Mouse (Mus musculus): Measurements from ENCODE around the gene Lat. TPM values are rescaled to one million over a fixed set of nuclear protein-coding genes. Genes with fewer than 3 reads are reported as not detected.

Lat gene
- polyA plus RNA-seq, 1 experiment from 2014 or later = 4.5 TPM

- WGBS = 70% methylated on average over 5 of the region's 5 CpGs
- H3K9ac ChIP-seq (ENCODE audit: low read length) = no peak overlapping the region
These were observed 5.6 kb upstream of the Lat start for GRCm38 (mm10) chr7:126375012-126375411.

DNA sequence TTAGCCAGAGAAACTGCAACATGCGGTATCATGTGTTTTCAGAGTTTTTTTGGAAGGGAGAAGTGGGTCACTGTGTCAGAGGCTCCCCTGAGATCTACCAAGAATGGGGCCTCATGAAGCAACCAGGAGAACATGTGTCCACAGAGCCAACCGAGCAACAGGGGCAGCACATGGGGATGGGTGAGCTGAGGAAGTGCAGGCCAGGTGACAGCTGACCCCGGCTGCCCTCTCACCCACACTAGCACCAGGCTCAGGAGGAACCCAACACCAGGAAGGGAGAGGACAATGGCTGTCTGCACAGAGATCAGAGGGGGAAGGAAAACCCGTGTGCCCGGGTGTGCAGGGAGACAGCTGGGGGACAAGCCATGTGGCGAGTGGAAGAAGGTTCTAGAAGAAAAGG, 5.2 kb upstream of the Lat start:
- no peak for ATAC-seq (ENCODE audit: low read depth)
- H3K4me1 ChIP-seq (replicated peaks; ENCODE audit: control insufficient read depth, insufficient read depth, low read length) = peaks cover 17% of the 10 kb centered on the region
- no peak overlapping the region for H3K4me3 ChIP-seq (ENCODE audit: low read length)
- H3K36me3 ChIP-seq (ENCODE audit: control insufficient read depth, insufficient read depth, low read length) = peaks cover 9% of the 10 kb centered on the region; the same call in 1 of the 2 replicates
- H3K27ac ChIP-seq (ENCODE audit: low read length) = no peak overlapping the region
- H3K9me3 ChIP-seq (ENCODE audit: control insufficient read depth, low read length) = no peaks in the 10 kb centered on the region
- no peak overlapping the region for H3K9ac ChIP-seq (ENCODE audit: low read length)
- no peaks in the 10 kb centered on the region for H3K27me3 ChIP-seq (ENCODE audit: control insufficient read depth, insufficient read depth, low read depth, low read length)
- no peak overlapping the region for H3K4me2 ChIP-seq (ENCODE audit: low read depth, low read length)
- 69% methylated on average over 6 of the region's 6 CpGs for WGBS

More at GRCm38 (mm10) chr7:126375012-126375411, 5.6 kb upstream of the Lat start:
- Histone ChIP-seq H3K27ac (ENCODE audit: low read length) (no peak overlapping the region), H3K4me3 (ENCODE audit: low read length) (no peak overlapping the region), H3K4me1 (replicated peaks; ENCODE audit: control insufficient read depth, insufficient read depth, low read length) (peaks cover 17% of the 10 kb centered on the region), H3K27me3 (ENCODE audit: control insufficient read depth, insufficient read depth, low read depth, low read length) (no peaks in the 10 kb centered on the region), H3K9me3 (ENCODE audit: control insufficient read depth, low read length) (no peaks in the 10 kb centered on the region), H3K36me3 (ENCODE audit: control insufficient read depth, insufficient read depth, low read length) (peaks cover 8% of the 10 kb centered on the region; the same call in 1 of the 2 replicates), H3K4me2 (ENCODE audit: low read depth, low read length) (no peak overlapping the region)
- ATAC-seq (ENCODE audit: low read depth) = no peak

DNA sequence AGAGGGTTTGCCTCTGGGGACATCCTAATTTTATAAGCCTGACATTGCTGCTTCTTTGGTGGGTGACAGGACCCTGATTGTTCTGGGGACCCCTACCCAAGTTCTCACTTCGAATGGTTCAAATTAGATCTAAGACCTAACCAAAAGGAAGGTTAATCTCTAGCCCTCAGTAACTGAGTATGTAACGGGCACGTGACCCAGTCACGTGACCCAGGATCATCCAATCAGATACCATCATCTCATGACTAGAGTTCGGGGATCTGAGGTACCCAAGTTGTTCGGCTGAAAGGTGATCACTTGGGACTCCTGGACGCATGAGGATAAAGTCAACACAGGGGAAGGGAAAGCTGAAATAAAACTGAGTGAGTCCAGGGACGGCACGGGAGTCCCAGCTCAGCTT, 3.6 kb upstream of the Lat start:
- H3K27ac ChIP-seq (ENCODE audit: low read length) = no peak overlapping the region
- H3K4me1 ChIP-seq (replicated peaks; ENCODE audit: control insufficient read depth, insufficient read depth, low read length) = peaks cover 12% of the 10 kb centered on the region
- no peak for ATAC-seq (ENCODE audit: low read depth)
- WGBS = 80% methylated on average over 9 of the region's 9 CpGs
- H3K9me3 ChIP-seq (ENCODE audit: control insufficient read depth, low read length) = no peaks in the 10 kb centered on the region
- H3K36me3 ChIP-seq (ENCODE audit: control insufficient read depth, insufficient read depth, low read length) = peaks cover 9% of the 10 kb centered on the region; the same call in 1 of the 2 replicates
- H3K9ac ChIP-seq (ENCODE audit: low read length) = no peak overlapping the region
- no peaks in the 10 kb centered on the region for H3K27me3 ChIP-seq (ENCODE audit: control insufficient read depth, insufficient read depth, low read depth, low read length)
- H3K4me2 ChIP-seq (ENCODE audit: low read depth, low read length) = no peak overlapping the region
- H3K4me3 ChIP-seq (ENCODE audit: low read length) = no peak overlapping the region

DNA sequence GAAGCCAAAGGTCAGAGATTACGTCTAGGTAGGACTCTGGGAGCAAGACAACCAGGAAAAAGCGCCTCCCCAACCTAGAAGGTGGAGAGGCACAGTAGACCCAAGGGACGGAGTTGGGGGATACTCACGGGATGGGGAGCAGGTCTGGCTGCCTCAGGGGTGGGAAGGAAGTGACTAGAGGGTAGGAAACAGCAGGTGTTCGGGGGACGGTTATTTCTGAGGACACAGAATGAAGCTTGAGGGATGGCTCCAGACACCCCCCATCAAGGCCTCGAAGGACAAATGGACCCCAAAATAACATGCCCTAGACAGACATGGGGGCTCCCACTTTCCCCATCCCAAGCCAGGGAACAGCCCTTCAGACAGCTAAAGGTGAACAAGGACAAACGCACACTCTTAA, 1.0 kb downstream of the Lat start:
- Histone ChIP-seq H3K36me3 (ENCODE audit: control insufficient read depth, insufficient read depth, low read length) (peaks cover 9% of the 10 kb centered on the region; the same call in 1 of the 2 replicates), H3K4me3 (ENCODE audit: low read length) (no peak overlapping the region), H3K9me3 (ENCODE audit: control insufficient read depth, low read length) (no peaks in the 10 kb centered on the region), H3K27ac (ENCODE audit: low read length) (no peak overlapping the region), H3K4me1 (replicated peaks; ENCODE audit: control insufficient read depth, insufficient read depth, low read length) (no peaks in the 10 kb centered on the region), H3K9ac (ENCODE audit: low read length) (no peak overlapping the region), H3K27me3 (ENCODE audit: control insufficient read depth, insufficient read depth, low read depth, low read length) (no peaks in the 10 kb centered on the region), H3K4me2 (ENCODE audit: low read depth, low read length) (no peak overlapping the region)
- 83% methylated on average over 8 of the region's 8 CpGs for WGBS
- ATAC-seq (ENCODE audit: low read depth) = no peak

DNA sequence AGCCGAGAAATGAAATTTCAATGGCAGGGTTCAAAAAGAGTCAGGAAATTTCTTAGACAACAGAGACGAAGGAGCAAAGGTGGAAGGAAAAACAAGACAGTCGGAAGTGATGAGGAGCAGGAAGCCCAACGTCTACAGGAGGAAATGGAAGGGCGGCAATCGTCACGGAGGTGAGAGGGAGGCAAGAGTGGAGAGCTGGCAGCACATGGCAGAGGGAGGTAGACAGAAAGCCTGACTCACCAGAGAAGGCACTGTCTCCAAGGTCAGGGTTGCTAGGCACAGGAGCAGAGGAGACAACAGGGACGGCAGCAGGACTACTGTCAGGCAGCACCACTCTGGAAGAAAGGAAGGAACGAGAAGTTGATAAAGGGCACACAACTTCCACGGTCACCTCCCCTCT, 1.7 kb downstream of the Lat start:
- Histone ChIP-seq H3K9me3 (ENCODE audit: control insufficient read depth, low read length) (no peaks in the 10 kb centered on the region), H3K4me1 (replicated peaks; ENCODE audit: control insufficient read depth, insufficient read depth, low read length) (no peaks in the 10 kb centered on the region), H3K36me3 (ENCODE audit: control insufficient read depth, insufficient read depth, low read length) (peaks cover 9% of the 10 kb centered on the region; the same call in 1 of the 2 replicates), H3K27me3 (ENCODE audit: control insufficient read depth, insufficient read depth, low read depth, low read length) (no peaks in the 10 kb centered on the region), H3K9ac (ENCODE audit: low read length) (no peak overlapping the region), H3K4me2 (ENCODE audit: low read depth, low read length) (no peak overlapping the region), H3K4me3 (ENCODE audit: low read length) (no peak overlapping the region), H3K27ac (ENCODE audit: low read length) (no peak overlapping the region)
- ATAC-seq (ENCODE audit: low read depth) = no peak
- 78% methylated on average over 10 of the region's 10 CpGs for WGBS

DNA sequence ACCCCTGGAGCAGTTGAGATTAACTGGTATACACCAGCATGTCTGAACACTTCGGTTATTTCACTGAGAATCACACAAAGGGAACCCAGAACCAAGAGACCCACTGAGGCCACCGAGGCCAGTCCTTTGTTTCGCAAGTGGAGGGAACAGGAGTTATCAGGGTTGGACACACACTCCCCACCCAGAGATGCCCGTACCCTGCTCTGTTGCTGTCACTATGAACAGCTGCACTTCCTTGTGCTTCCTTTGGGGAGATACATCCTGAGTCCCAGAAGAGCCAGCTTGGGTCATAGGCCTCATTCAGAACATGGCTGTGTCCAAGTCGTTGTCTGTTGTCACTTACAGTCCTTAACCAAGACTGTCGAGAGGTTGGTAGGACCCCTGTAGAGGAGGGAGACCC, 6.3 kb downstream of the Lat start:
- Histone ChIP-seq H3K36me3 (ENCODE audit: control insufficient read depth, insufficient read depth, low read length) (no peaks in the 10 kb centered on the region), H3K4me1 (replicated peaks; ENCODE audit: control insufficient read depth, insufficient read depth, low read length) (no peaks in the 10 kb centered on the region), H3K27me3 (ENCODE audit: control insufficient read depth, insufficient read depth, low read depth, low read length) (no peaks in the 10 kb centered on the region), H3K9me3 (ENCODE audit: control insufficient read depth, low read length) (no peaks in the 10 kb centered on the region), H3K27ac (ENCODE audit: low read length) (no peak overlapping the region), H3K4me2 (ENCODE audit: low read depth, low read length) (no peak overlapping the region), H3K4me3 (ENCODE audit: low read length) (no peak overlapping the region), H3K9ac (ENCODE audit: low read length) (no peak overlapping the region)
- WGBS = 73% methylated on average over 6 of the region's 6 CpGs
- ATAC-seq (ENCODE audit: low read depth) = no peak

DNA sequence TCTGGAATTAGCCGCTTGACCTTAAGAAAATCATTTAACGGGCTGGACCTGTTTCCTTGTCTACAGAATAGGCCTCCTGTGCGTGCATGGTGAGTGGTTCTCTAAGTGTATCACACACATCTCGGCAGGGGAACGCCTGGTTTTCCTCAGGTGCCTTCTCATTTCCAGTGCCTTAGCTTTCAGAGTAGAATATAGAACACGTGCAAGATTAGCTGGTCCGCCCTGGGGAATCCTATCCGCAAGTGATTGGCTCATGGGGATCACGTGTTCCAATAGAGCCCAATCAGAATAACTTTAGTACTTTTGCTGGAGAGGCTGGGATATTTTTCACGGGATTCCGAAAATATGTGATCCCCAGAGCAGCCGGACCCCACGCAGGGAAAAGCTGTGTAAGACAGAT, 10.3 kb downstream of the Lat start:
- no peaks in the 10 kb centered on the region for H3K4me1 ChIP-seq (replicated peaks; ENCODE audit: control insufficient read depth, insufficient read depth, low read length)
- no peaks in the 10 kb centered on the region for H3K27me3 ChIP-seq (ENCODE audit: control insufficient read depth, insufficient read depth, low read depth, low read length)
- H3K9ac ChIP-seq (ENCODE audit: low read length) = no peak overlapping the region
- no peak overlapping the region; the same call in 1 of the 2 replicates for H3K4me2 ChIP-seq (ENCODE audit: low read depth, low read length)
- H3K9me3 ChIP-seq (ENCODE audit: control insufficient read depth, low read length) = no peaks in the 10 kb centered on the region
- WGBS = 69% methylated on average over 13 of the region's 13 CpGs
- no peak overlapping the region for H3K4me3 ChIP-seq (ENCODE audit: low read length)
- no peak overlapping the region for H3K27ac ChIP-seq (ENCODE audit: low read length)
- no peak for ATAC-seq (ENCODE audit: low read depth)
- no peaks in the 10 kb centered on the region for H3K36me3 ChIP-seq (ENCODE audit: control insufficient read depth, insufficient read depth, low read length)

GRCm38 (mm10) chr7:126358413-126358812, 11.0 kb downstream of the Lat start:
- H3K4me3 ChIP-seq (ENCODE audit: low read length) = no peak overlapping the region
- no peak overlapping the region for H3K9ac ChIP-seq (ENCODE audit: low read length)
- ATAC-seq (ENCODE audit: low read depth) = no peak
- no peaks in the 10 kb centered on the region for H3K9me3 ChIP-seq (ENCODE audit: control insufficient read depth, low read length)
- no peaks in the 10 kb centered on the region for H3K27me3 ChIP-seq (ENCODE audit: control insufficient read depth, insufficient read depth, low read depth, low read length)
- no peak overlapping the region for H3K27ac ChIP-seq (ENCODE audit: low read length)
- no peaks in the 10 kb centered on the region for H3K36me3 ChIP-seq (ENCODE audit: control insufficient read depth, insufficient read depth, low read length)
- WGBS = 89% methylated on average over 9 of the region's 9 CpGs
- H3K4me2 ChIP-seq (ENCODE audit: low read depth, low read length) = no peak overlapping the region
- no peaks in the 10 kb centered on the region for H3K4me1 ChIP-seq (replicated peaks; ENCODE audit: control insufficient read depth, insufficient read depth, low read length)

GRCm38 (mm10) chr7:126357838-126358237, 11.5 kb downstream of the Lat start:
- Histone ChIP-seq H3K9ac (ENCODE audit: low read length) (no peak overlapping the region), H3K27ac (ENCODE audit: low read length) (no peak overlapping the region), H3K9me3 (ENCODE audit: control insufficient read depth, low read length) (no peaks in the 10 kb centered on the region), H3K27me3 (ENCODE audit: control insufficient read depth, insufficient read depth, low read depth, low read length) (no peaks in the 10 kb centered on the region), H3K4me3 (ENCODE audit: low read length) (no peak overlapping the region), H3K36me3 (ENCODE audit: control insufficient read depth, insufficient read depth, low read length) (no peaks in the 10 kb centered on the region), H3K4me2 (ENCODE audit: low read depth, low read length) (no peak overlapping the region), H3K4me1 (replicated peaks; ENCODE audit: control insufficient read depth, insufficient read depth, low read length) (no peaks in the 10 kb centered on the region)
- 77% methylated on average over 6 of the region's 6 CpGs for WGBS
- no peak for ATAC-seq (ENCODE audit: low read depth)

Measured in lung, embryonic 16.5 days (tissue).